Mouse (Mus musculus): ENCODE data around the gene Anxa9. TPM values are rescaled to one million over a fixed set of nuclear protein-coding genes. Genes with fewer than 3 reads are reported as not detected.
A peak's percentile ranks its signal among the peaks of the same experiment; 100 is the strongest.

Anxa9 gene
- total and polyA plus RNA-seq, 3 experiments: 1.5 to 4.1 (median 2.5) TPM

- peaks cover 0 to 10% of the 10 kb centered on the region in 2 experiments for H3K36me3 ChIP-seq (replicated peaks in 1 of 2; ENCODE audit: control insufficient read depth in 1 of 2, insufficient read depth in 1 of 2, low read length in 1 of 2)
- no peaks in the 10 kb centered on the region for H3K27me3 ChIP-seq (replicated peaks)
- dilution Hi-C loops (cut with MboI; ENCODE audit: extremely low pct_ligation_motif_present, extremely low pct_unique_long_range_greater_than_20kb, low sequenced_read_pairs): no loop called here
- peak overlapping the region; percentile 25 to 85 (median 79) for H3K4me3 ChIP-seq (replicated peaks in 1 of 3; ENCODE audit: low read depth in 2 of 3, low read length in 2 of 3, poor library complexity in 1 of 3)
- H3K4me1 ChIP-seq (ENCODE audit: control insufficient read depth in 1 of 2, insufficient read depth in 2 of 2): peaks cover 15 to 39% of the 10 kb centered on the region in 2 experiments
- peak overlapping the region; percentile 97 for H3K9ac ChIP-seq (ENCODE audit: insufficient read depth, low read depth)
- in situ Hi-C loops (cut with MboI; ENCODE audit: low pct_ligation_motif_present, low pct_unique_long_range_greater_than_20kb, low sequenced_read_pairs): no loop called here
- no peak for DNase-seq (ENCODE audit: extremely low read depth)
- TF ChIP-seq TBP (conservative IDR thresholded peaks at IDR 0.05; ENCODE audit: low read depth, low read length) (0 out of 2 replicates have a peak, but pooled peaks have one; percentile 3), MAX (IDR thresholded peaks at IDR 0.05; ENCODE audit: low read length) (0 out of 2 replicates have a peak, but pooled peaks have one; percentile 38), MXI1 (IDR thresholded peaks at IDR 0.05; ENCODE audit: low read depth, low read length) (peak; percentile 51; the same call in 1 of the 2 replicates), UBTF (IDR thresholded peaks at IDR 0.05; ENCODE audit: low read depth, low read length) (no peak), KAT2A (IDR thresholded peaks at IDR 0.05; ENCODE audit: insufficient replicate concordance, low read length) (no peak)
- H3K27ac ChIP-seq (ENCODE audit: insufficient read depth, low read depth): peak overlapping the region; percentile 85
- peaks cover 31% of the 10 kb centered on the region for H3K79me2 ChIP-seq (replicated peaks; ENCODE audit: control insufficient read depth, extremely low read depth, insufficient read depth, poor library complexity, severe bottlenecking)
- H3K9me3 ChIP-seq (replicated peaks; ENCODE audit: low read length): no peaks in the 10 kb centered on the region
- peak overlapping the region; percentile 95 for H3K4me2 ChIP-seq (ENCODE audit: insufficient read depth, low read depth, poor library complexity, severe bottlenecking)
Observed at GRCm38 (mm10) chr3:95313476-95313875, 6.5 kb upstream of the Anxa9 start.

DNA sequence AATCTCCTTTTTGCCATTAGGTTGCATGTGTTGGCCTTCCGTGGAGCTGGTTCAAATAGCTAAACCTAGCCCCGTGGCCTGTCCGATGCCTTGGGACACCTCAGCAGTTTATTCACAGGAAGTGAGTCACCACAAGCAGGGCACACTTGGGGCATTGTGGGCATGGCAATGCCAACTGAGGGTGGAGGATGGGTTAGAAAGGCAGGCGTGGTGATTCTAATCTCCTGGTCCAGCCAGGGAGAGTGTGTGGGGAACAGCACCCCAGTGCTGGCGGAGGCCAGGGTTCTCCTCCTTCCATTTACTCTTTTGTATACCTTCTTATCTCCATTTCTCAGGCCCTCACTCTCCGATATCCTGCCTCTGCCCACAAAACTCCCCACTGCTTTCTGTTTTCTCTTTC is 5.6 kb upstream of the Anxa9 start:
- Histone ChIP-seq H3K79me2 (replicated peaks; ENCODE audit: control insufficient read depth, extremely low read depth, insufficient read depth, poor library complexity, severe bottlenecking) (peaks cover 23% of the 10 kb centered on the region), H3K9me3 (replicated peaks; ENCODE audit: low read length) (no peaks in the 10 kb centered on the region), H3K4me3 (replicated peaks in 1 of 3; ENCODE audit: low read depth in 2 of 3, low read length in 2 of 3, poor library complexity in 1 of 3) (peak overlapping the region in 1 of 3 experiments; percentile 20), H3K27me3 (replicated peaks) (no peaks in the 10 kb centered on the region), H3K9ac (ENCODE audit: insufficient read depth, low read depth) (peak overlapping the region; percentile 97), H3K27ac (ENCODE audit: insufficient read depth, low read depth) (peak overlapping the region; percentile 72), H3K36me3 (replicated peaks in 1 of 2; ENCODE audit: control insufficient read depth in 1 of 2, insufficient read depth in 1 of 2, low read length in 1 of 2) (peaks cover 0 to 4% of the 10 kb centered on the region in 2 experiments), H3K4me1 (ENCODE audit: control insufficient read depth in 1 of 2, insufficient read depth in 2 of 2) (peaks cover 14 to 32% of the 10 kb centered on the region in 2 experiments), H3K4me2 (ENCODE audit: insufficient read depth, low read depth, poor library complexity, severe bottlenecking) (peak overlapping the region; percentile 95)
- in situ Hi-C loops (cut with MboI; ENCODE audit: low pct_ligation_motif_present, low pct_unique_long_range_greater_than_20kb, low sequenced_read_pairs) (no loop called here), dilution Hi-C loops (cut with MboI; ENCODE audit: extremely low pct_ligation_motif_present, extremely low pct_unique_long_range_greater_than_20kb, low sequenced_read_pairs) (no loop called here)
- DNase-seq (ENCODE audit: extremely low read depth): no peak
- TF ChIP-seq JUN (IDR thresholded peaks at IDR 0.05; ENCODE audit: insufficient read depth, low read depth, low read length) (no peak), E2F4 (IDR thresholded peaks at IDR 0.05; ENCODE audit: insufficient replicate concordance, low read depth, low read length) (no peak), KAT2A (IDR thresholded peaks at IDR 0.05; ENCODE audit: insufficient replicate concordance, low read length) (no peak), USF1 (IDR thresholded peaks at IDR 0.05; ENCODE audit: low read depth, low read length) (no peak), EP300 (IDR thresholded peaks at IDR 0.05; ENCODE audit: low read length) (no peak), JUND (conservative IDR thresholded peaks at IDR 0.05; ENCODE audit: low read depth, low read length) (no peak), MAX (IDR thresholded peaks at IDR 0.05; ENCODE audit: low read length) (no peak), MAZ (IDR thresholded peaks at IDR 0.05; ENCODE audit: low read depth, low read length) (no peak), RCOR1 (conservative IDR thresholded peaks at IDR 0.05; ENCODE audit: low read depth, low read length) (no peak), SMC3 (IDR thresholded peaks at IDR 0.05; ENCODE audit: low read depth, low read length) (no peak), RAD21 (IDR thresholded peaks at IDR 0.05; ENCODE audit: low read depth, low read length) (no peak), SIN3A (IDR thresholded peaks at IDR 0.05; ENCODE audit: low read length) (no peak), ZC3H11A (IDR thresholded peaks at IDR 0.05; ENCODE audit: low read depth, low read length) (no peak), CHD2 (IDR thresholded peaks at IDR 0.05; ENCODE audit: low read length) (peak; percentile 55; the same call in 1 of the 2 replicates), BHLHE40 (IDR thresholded peaks at IDR 0.05; ENCODE audit: low read depth, low read length) (peak; percentile 48; the same call in 1 of the 2 replicates), GABPA (IDR thresholded peaks at IDR 0.05; ENCODE audit: insufficient replicate concordance, low read depth, low read length) (no peak), ELF1 (IDR thresholded peaks at IDR 0.05; ENCODE audit: low read depth, low read length) (0 out of 2 replicates have a peak, but pooled peaks have one; percentile 28), NRF1 (IDR thresholded peaks at IDR 0.05; ENCODE audit: low read depth, low read length) (no peak), CTCF (conservative IDR thresholded peaks at IDR 0.05 in 1 of 2, IDR thresholded peaks at IDR 0.05 in 1 of 2; ENCODE audit: low read depth in 2 of 2, low read length in 2 of 2) (no peak), CHD1 (IDR thresholded peaks at IDR 0.05; ENCODE audit: low read depth, low read length) (peak; percentile 83), TBP (conservative IDR thresholded peaks at IDR 0.05; ENCODE audit: low read depth, low read length) (no peak), HCFC1 (IDR thresholded peaks at IDR 0.05; ENCODE audit: low read depth, low read length) (no peak), ZMIZ1 (IDR thresholded peaks at IDR 0.05; ENCODE audit: low read depth, low read length) (no peak), UBTF (IDR thresholded peaks at IDR 0.05; ENCODE audit: low read depth, low read length) (no peak), MAFK (IDR thresholded peaks at IDR 0.05; ENCODE audit: insufficient replicate concordance, low read length) (no peak), TCF12 (IDR thresholded peaks at IDR 0.05; ENCODE audit: low read depth, low read length) (0 out of 2 replicates have a peak, but pooled peaks have one; percentile 25), POLR2A (IDR thresholded peaks at IDR 0.05; ENCODE audit: low read depth, low read length) (peak; percentile 56), ZNF384 (IDR thresholded peaks at IDR 0.05; ENCODE audit: low read depth, low read length) (no peak; the same call in 1 of the 2 replicates), MYC (IDR thresholded peaks at IDR 0.05; ENCODE audit: low read depth, low read length) (no peak), NELFE (IDR thresholded peaks at IDR 0.05; ENCODE audit: low read depth, low read length) (no peak), ETS1 (conservative IDR thresholded peaks at IDR 0.05; ENCODE audit: low read depth, low read length) (no peak), PAX5 (IDR thresholded peaks at IDR 0.05; ENCODE audit: low read length) (no peak)

All from CH12.LX (cell line).